Mouse (Mus musculus) liver, postnatal 0 days (tissue): ENCODE data around the gene Atxn1. TPM values are rescaled to one million over a fixed set of nuclear protein-coding genes. Genes with fewer than 3 reads are reported as not detected.

Experiments used
- ATAC-seq: fragments of 200-750 bp; cut with Nextera tagmentation; 2 replicates; pipeline ENCODE4 v1.8.0; 2017; ENCODE audit warnings: mild to moderate bottlenecking, moderate library complexity
- DNase-seq: peaks from one replicate; pipeline ENCODE4 v3.0.0-alpha.2; 2016
- H3K27ac ChIP-seq: fragments of 300-500 bp; sonication (generic); 2 replicates; pipeline ENCODE4 v1.5.1; 2014; ENCODE audit warnings: antibody characterized with exemption, moderate library complexity, mild to moderate bottlenecking, low read depth
- H3K27me3 ChIP-seq: fragments of 300-500 bp; sonication (generic); 2 replicates; pipeline ENCODE4 v1.6.1; 2014; ENCODE audit warnings: low read length, control low read depth, mixed read lengths; ENCODE audit not compliant: insufficient read depth
- H3K36me3 ChIP-seq: fragments of 300-500 bp; sonication (generic); replicated peaks from 2 replicates; pipeline ENCODE4 v1.6.1; 2014; ENCODE audit warnings: mild to moderate bottlenecking, control low read depth, low read length, moderate library complexity, mixed read lengths; ENCODE audit not compliant: insufficient read depth
- H3K4me1 ChIP-seq: fragments of 300-500 bp; sonication (generic); 2 replicates; pipeline ENCODE4 v1.6.1; 2014; ENCODE audit warnings: antibody characterized with exemption, mild to moderate bottlenecking, control low read depth; ENCODE audit not compliant: insufficient read depth
- H3K4me2 ChIP-seq: fragments of 300-500 bp; sonication (generic); 2 replicates; pipeline ENCODE4 v1.6.1; 2014; ENCODE audit warnings: low read depth, mild to moderate bottlenecking, low read length, moderate library complexity, mixed read lengths
- H3K4me3 ChIP-seq: fragments of 300-500 bp; sonication (generic); 2 replicates; pipeline ENCODE4 v1.5.1; 2014; ENCODE audit warnings: low read depth, low read length
- H3K9ac ChIP-seq: fragments of 300-500 bp; sonication (generic); replicated peaks from 2 replicates; pipeline ENCODE4 v1.6.1; 2014; ENCODE audit warnings: mild to moderate bottlenecking, moderate library complexity
- H3K9me3 ChIP-seq: fragments of 300-500 bp; sonication (generic); 2 replicates; pipeline ENCODE4 v1.6.1; 2016; ENCODE audit warnings: mild to moderate bottlenecking, control low read depth, low read length, mixed read lengths
- CTCF ChIP-seq: sonication (generic); IDR thresholded peaks from 2 replicates; pipeline ENCODE4 v1.5.1; 2016; ENCODE audit warnings: antibody characterized with exemption, low read depth
- EP300 ChIP-seq: IDR thresholded peaks from 2 replicates; pipeline ENCODE4 v1.6.1; 2016; ENCODE audit warnings: antibody characterized with exemption, low read depth, mild to moderate bottlenecking
- WGBS: fragments of 180-500 bp; shearing (Covaris S2); extraction: QIAGEN DNeasy Blood & Tissue Kit; methylation state at CpG from one replicate; pipeline ENCODE4 v1.1.7; 2014; ENCODE audit not compliant: insufficient replicate concordance; 5-methylcytosine and 5-hydroxymethylcytosine counted together
- polyA plus RNA-seq: library from polyadenylated mRNA; unstranded; fragments of >200 nt; fragmentation: Nextera tagmentation; extraction: Ambion mirVana; gene quantifications from 2 replicates; pipeline ENCODE4 v1.2.1, GENCODE M21; 2015

Atxn1 gene
- polyA plus RNA-seq, 1 experiment from 2014 or later: 4.4 TPM

DNA sequence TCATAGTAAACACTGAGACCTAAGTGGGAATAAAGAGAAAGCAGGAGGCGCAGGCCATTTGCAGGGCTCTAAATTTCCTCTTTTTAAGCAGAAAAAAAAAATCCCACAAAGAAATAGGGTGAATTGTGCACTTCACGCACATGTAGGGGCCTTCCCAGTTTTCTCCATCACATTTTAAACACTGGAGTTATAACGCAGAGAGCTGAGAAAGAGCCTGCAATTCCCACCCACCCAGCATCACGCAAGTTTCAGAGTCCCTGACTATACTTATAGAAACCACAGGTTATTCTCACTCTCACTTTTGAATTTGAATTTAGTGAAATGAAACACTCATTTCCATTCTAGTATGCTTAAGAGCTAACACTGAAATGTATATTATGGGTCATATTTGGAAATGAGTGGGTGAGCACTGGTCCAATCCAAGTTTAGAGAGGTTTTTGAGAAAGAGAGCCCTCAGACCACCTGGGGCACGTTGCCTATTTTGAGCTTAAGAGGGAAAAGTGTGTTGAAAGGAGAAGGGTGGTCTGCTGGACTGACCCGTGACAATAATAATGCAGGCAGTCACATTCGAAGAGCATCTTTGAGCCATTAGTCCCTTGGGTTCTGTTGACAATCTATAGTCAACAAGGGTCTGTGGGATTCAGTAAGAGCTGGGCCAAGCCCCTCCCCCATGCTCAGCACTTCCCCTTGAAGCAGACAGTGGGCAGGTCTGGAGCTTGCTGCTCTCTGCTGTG is 279.1 kb downstream of the Atxn1 start:
- WGBS: 68% methylated on average over 7 of the region's 7 CpGs
- Histone ChIP-seq H3K27me3 (no peaks in the 10 kb centered on the region), H3K36me3 (no peaks in the 10 kb centered on the region), H3K9ac (no peak overlapping the region), H3K27ac (no peak overlapping the region), H3K4me3 (no peak overlapping the region), H3K4me2 (no peak overlapping the region), H3K4me1 (no peaks in the 10 kb centered on the region), H3K9me3 (no peaks in the 10 kb centered on the region)
- TF ChIP-seq CTCF (no peak), EP300 (no peak)
- DNase-seq: no peak
- no peak for ATAC-seq

GRCm38 (mm10) chr13:45684891-45685311 is 279.9 kb downstream of the Atxn1 start:
- H3K4me1 ChIP-seq: no peaks in the 10 kb centered on the region
- H3K27me3 ChIP-seq: no peaks in the 10 kb centered on the region
- no peaks in the 10 kb centered on the region for H3K9me3 ChIP-seq
- no peak overlapping the region for H3K9ac ChIP-seq
- no peaks in the 10 kb centered on the region for H3K36me3 ChIP-seq
- H3K4me2 ChIP-seq: no peak overlapping the region
- WGBS: 73% methylated on average over 4 of the region's 4 CpGs
- no peak for ATAC-seq
- H3K4me3 ChIP-seq: no peak overlapping the region
- no peak overlapping the region for H3K27ac ChIP-seq
- no peak for DNase-seq
- no peak for TF ChIP-seq CTCF
- TF ChIP-seq EP300: no peak

- no peak overlapping the region for H3K4me3 ChIP-seq
- no peaks in the 10 kb centered on the region for H3K36me3 ChIP-seq
- no peak overlapping the region for H3K27ac ChIP-seq
- no peaks in the 10 kb centered on the region for H3K9me3 ChIP-seq
- no peaks in the 10 kb centered on the region for H3K4me1 ChIP-seq
- no peak for ATAC-seq
- no peak overlapping the region for H3K9ac ChIP-seq
- H3K4me2 ChIP-seq: no peak overlapping the region
- 61% methylated on average over 3 of the region's 3 CpGs for WGBS
- no peaks in the 10 kb centered on the region for H3K27me3 ChIP-seq
- TF ChIP-seq CTCF (peak; percentile 58), EP300 (no peak)
- no peak for DNase-seq
Observed at GRCm38 (mm10) chr13:45683991-45684390, 280.8 kb downstream of the Atxn1 start.

DNA sequence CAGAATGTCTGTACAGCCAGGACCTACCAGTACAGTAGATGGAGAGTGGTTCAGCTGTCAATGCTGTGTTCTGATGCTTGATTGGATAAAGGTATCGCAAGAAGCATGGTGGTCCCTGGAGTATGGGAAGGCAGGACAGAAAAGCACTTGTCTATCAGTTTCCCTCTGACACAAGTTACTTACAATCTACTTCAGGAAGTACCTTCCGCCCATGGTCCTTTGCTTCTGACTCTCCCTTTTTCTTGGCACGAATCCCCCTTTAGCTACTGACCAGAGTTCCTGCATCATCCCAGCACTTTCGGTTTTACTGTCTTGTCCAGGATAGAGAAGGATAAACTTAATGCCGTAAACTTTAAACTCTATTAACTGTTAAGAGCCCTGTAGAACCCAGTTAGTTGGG is 283.6 kb downstream of the Atxn1 start:
- DNase-seq: no peak
- H3K4me2 ChIP-seq: no peak overlapping the region
- H3K27me3 ChIP-seq: no peaks in the 10 kb centered on the region
- TF ChIP-seq CTCF (no peak), EP300 (no peak)
- no peak overlapping the region for H3K4me3 ChIP-seq
- H3K9ac ChIP-seq: no peak overlapping the region
- no peaks in the 10 kb centered on the region for H3K4me1 ChIP-seq
- 70% methylated on average over 5 of the region's 5 CpGs for WGBS
- H3K36me3 ChIP-seq: no peaks in the 10 kb centered on the region
- no peak for ATAC-seq
- no peaks in the 10 kb centered on the region for H3K9me3 ChIP-seq
- H3K27ac ChIP-seq: no peak overlapping the region

DNA sequence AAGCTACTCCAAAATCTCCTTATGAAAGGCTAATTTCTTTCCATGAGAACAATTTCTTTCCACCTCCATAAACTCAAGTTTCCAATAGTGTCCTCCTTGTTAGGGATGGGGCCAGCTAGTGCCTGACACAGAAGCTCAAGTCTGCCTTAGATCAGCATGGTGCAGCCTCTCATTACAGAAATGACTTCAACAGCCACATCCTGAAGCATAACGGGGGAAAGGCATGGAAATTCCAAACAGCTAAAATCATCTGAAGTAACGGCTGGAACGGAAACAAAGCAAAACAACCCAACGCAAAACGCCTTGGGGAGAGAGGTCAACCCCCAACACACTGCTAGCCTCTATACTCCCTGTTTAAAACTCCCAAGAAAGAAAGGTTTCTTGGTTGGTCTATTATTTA is 284.2 kb downstream of the Atxn1 start:
- Histone ChIP-seq H3K9me3 (no peaks in the 10 kb centered on the region), H3K4me2 (no peak overlapping the region), H3K27me3 (no peaks in the 10 kb centered on the region), H3K9ac (no peak overlapping the region), H3K4me1 (no peaks in the 10 kb centered on the region), H3K27ac (no peak overlapping the region), H3K36me3 (no peaks in the 10 kb centered on the region), H3K4me3 (no peak overlapping the region)
- DNase-seq (no peak), ATAC-seq (no peak)
- WGBS: 74% methylated on average over 5 of the region's 5 CpGs
- no peak for TF ChIP-seq EP300
- TF ChIP-seq CTCF: no peak

GRCm38 (mm10) chr13:45679096-45679495 is 285.7 kb downstream of the Atxn1 start:
- DNase-seq (no peak), ATAC-seq (no peak)
- H3K27ac ChIP-seq: no peak overlapping the region
- H3K4me2 ChIP-seq: no peak overlapping the region
- H3K9me3 ChIP-seq: no peaks in the 10 kb centered on the region
- TF ChIP-seq CTCF (no peak), EP300 (no peak)
- no peak overlapping the region for H3K4me3 ChIP-seq
- no peaks in the 10 kb centered on the region for H3K27me3 ChIP-seq
- no peaks in the 10 kb centered on the region for H3K36me3 ChIP-seq
- no peak overlapping the region for H3K9ac ChIP-seq
- H3K4me1 ChIP-seq: no peaks in the 10 kb centered on the region
- 79% methylated on average over 1 of the region's 1 CpGs for WGBS
